Mouse (Mus musculus) heart, postnatal 0 days (tissue): ENCODE data around the gene Ankle1.
"Not testable (repeated sequence)": the region's sequence is repeated elsewhere in the genome, so short reads cannot be mapped to it uniquely, and the experiment has no call there.

Source experiments
- CTCF ChIP-seq: IDR thresholded peaks from 2 replicates; pipeline ENCODE4 v1.5.1; 2016; ENCODE audit warnings: antibody characterized with exemption, control low read depth, low read depth
- EP300 ChIP-seq: IDR thresholded peaks from 2 replicates; pipeline ENCODE4 v1.6.1; 2016; ENCODE audit warnings: antibody characterized with exemption, low read depth

DNA sequence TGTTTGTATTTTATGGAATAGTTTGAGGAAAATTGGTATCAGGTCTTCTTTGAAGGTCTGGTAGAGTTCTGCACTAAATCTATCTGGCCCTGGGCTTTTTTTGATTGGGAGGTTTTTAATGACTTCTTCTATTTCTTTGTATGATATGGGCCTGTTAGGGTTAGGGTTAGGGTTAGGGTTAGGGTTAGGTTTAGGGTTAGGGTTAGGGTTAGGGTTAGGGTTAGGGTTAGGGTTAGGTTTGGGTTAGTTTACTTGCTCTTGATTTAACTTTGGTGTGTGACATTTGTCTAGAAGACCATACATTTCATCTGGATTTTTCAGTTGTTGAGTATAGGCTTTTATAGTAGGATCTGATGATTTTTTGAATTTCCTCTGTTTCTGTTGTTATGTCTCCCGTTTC lies 27.1 kb downstream of the Ankle1 start:
- not testable (repeated sequence) for TF ChIP-seq CTCF, EP300
